Mouse (Mus musculus): ENCODE measurements around the gene Erich4. TPM values are rescaled to one million over a fixed set of nuclear protein-coding genes. Genes with fewer than 3 reads are reported as not detected.

Gene Erich4
- total and polyA plus RNA-seq, 2 experiments from 2014 or later, result 0.12 TPM; not detected in 1

DNA sequence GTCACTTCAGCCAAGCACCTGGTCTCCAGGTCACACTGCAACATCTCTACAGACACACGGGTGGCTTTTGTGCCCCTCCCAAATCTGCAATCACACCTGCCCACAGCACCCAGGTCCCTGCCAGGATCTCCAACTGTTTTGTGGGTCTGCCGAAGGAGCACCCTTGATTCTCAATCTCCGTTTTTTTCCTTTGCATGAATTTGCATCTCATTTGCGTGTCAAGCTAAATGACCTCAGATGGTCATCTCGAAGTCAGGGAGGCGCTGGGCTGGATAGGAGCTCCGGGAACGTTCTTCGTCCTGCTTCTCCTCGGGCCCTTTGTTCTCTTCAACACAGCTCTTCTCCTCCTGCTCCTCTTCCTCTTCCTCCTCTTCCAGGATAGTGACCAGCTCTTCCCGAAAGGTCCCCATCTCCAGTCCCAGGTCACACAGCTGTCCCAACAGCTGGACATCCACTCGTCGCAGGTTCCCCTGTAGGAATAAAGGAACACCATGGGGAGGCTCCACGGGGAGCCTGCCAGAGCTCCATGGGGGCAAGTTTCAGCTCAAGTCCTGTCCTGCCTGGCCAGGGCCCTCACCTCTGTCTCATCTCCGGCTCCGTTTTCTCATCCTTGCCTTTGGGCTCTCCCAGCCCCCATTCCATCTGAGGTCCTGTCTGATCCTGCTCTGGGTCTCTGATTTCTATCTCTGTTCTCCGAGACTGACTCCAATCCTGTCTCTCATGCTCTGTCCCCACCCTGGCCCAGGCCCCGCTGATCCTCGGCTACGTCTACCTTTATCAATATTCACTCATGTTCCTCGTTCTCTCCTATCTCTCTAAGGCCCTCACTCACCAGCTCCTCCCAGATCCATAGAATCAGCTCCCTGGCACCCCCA is 624 bp downstream of the Erich4 start:
- DNase-seq (ENCODE audit: low spot score) (no peak), ATAC-seq (ENCODE audit: insufficient read depth, low read depth) (no peak)
- H3K27ac ChIP-seq (ENCODE audit: low read depth), result no peak overlapping the region
- H3K4me3 ChIP-seq (ENCODE audit: low read depth, low read length), result no peak overlapping the region
- H3K27me3 ChIP-seq (ENCODE audit: control insufficient read depth, insufficient read depth, low read length), result no peaks in the 10 kb centered on the region
- WGBS, result 55% methylated on average over 21 of the region's 21 CpGs
- no peaks in the 10 kb centered on the region for H3K9me3 ChIP-seq (replicated peaks; ENCODE audit: control insufficient read depth, low read length)
- H3K36me3 ChIP-seq (replicated peaks; ENCODE audit: control insufficient read depth, insufficient read depth, low read length), result no peaks in the 10 kb centered on the region
- no peak overlapping the region for H3K9ac ChIP-seq (replicated peaks; ENCODE audit: low read depth, low read length)
- peaks cover 6% of the 10 kb centered on the region for H3K4me1 ChIP-seq (ENCODE audit: control insufficient read depth, insufficient read depth)
- no peak for TF ChIP-seq EP300 (IDR thresholded peaks at IDR 0.05; ENCODE audit: low read depth)
- no peak for TF ChIP-seq CTCF (IDR thresholded peaks at IDR 0.05; ENCODE audit: low read depth)
- no peak overlapping the region for H3K4me2 ChIP-seq (ENCODE audit: low read depth, low read length)

DNA sequence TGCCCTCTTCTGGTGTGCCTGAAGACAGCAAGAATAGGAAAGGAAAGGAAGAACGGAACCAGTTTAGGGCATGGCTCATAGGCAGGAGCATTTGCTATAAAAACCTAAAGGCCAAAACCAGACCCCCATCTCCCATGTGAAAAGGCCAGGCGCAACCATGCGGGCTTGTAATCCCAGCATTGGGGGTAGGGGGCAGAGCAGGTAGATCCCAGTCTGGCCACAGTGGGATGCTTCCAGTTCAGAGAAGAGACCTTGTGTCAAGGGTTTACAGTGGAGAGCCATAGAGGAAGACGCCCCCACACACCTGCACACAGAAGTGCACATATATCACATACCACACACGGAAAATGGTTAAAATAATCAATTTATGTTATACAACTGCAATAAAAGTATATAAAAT is 1.6 kb downstream of the Erich4 start:
- TF ChIP-seq CTCF (IDR thresholded peaks at IDR 0.05; ENCODE audit: low read depth), result no peak
- TF ChIP-seq EP300 (IDR thresholded peaks at IDR 0.05; ENCODE audit: low read depth), result no peak
- WGBS, result 86% methylated on average over 5 of the region's 5 CpGs
- Histone ChIP-seq H3K9me3 (replicated peaks; ENCODE audit: control insufficient read depth, low read length) (no peaks in the 10 kb centered on the region), H3K9ac (replicated peaks; ENCODE audit: low read depth, low read length) (no peak overlapping the region), H3K27me3 (ENCODE audit: control insufficient read depth, insufficient read depth, low read length) (no peaks in the 10 kb centered on the region), H3K27ac (ENCODE audit: low read depth) (no peak overlapping the region), H3K4me1 (ENCODE audit: control insufficient read depth, insufficient read depth) (no peaks in the 10 kb centered on the region; the same call in 1 of the 2 replicates), H3K4me3 (ENCODE audit: low read depth, low read length) (no peak overlapping the region), H3K36me3 (replicated peaks; ENCODE audit: control insufficient read depth, insufficient read depth, low read length) (no peaks in the 10 kb centered on the region), H3K4me2 (ENCODE audit: low read depth, low read length) (no peak overlapping the region)
- DNase-seq (ENCODE audit: low spot score) (no peak), ATAC-seq (ENCODE audit: insufficient read depth, low read depth) (no peak)

DNA sequence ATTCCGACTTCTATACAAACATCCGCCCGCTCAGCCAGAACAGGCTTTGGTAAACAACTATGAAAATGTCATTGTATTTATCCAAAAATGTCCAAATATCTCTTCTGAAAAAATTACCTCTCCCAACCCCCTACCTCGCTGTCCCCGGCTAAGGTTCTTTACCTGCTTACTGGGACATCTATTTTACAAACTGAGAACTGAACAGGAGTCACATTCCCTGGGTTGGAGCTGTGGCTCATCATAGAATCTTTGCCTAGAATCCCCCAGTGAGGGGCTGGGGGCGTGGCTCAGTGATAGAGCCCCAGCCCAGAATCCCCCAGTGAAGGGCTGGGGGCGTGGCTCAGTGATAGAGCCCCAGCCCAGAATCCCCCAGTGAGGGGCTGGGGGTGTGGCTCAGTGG is 4.2 kb downstream of the Erich4 start:
- Histone ChIP-seq H3K9me3 (replicated peaks; ENCODE audit: control insufficient read depth, low read length) (no peaks in the 10 kb centered on the region), H3K36me3 (replicated peaks; ENCODE audit: control insufficient read depth, insufficient read depth, low read length) (no peaks in the 10 kb centered on the region), H3K27ac (ENCODE audit: low read depth) (no peak overlapping the region), H3K4me3 (ENCODE audit: low read depth, low read length) (no peak overlapping the region), H3K27me3 (ENCODE audit: control insufficient read depth, insufficient read depth, low read length) (no peaks in the 10 kb centered on the region), H3K9ac (replicated peaks; ENCODE audit: low read depth, low read length) (no peak overlapping the region), H3K4me2 (ENCODE audit: low read depth, low read length) (no peak overlapping the region), H3K4me1 (ENCODE audit: control insufficient read depth, insufficient read depth) (no peaks in the 10 kb centered on the region)
- WGBS, result 43% methylated on average over 7 of the region's 7 CpGs
- DNase-seq (ENCODE audit: low spot score) (no peak), ATAC-seq (ENCODE audit: insufficient read depth, low read depth) (no peak)
- TF ChIP-seq EP300 (IDR thresholded peaks at IDR 0.05; ENCODE audit: low read depth), result no peak
- no peak for TF ChIP-seq CTCF (IDR thresholded peaks at IDR 0.05; ENCODE audit: low read depth)

DNA sequence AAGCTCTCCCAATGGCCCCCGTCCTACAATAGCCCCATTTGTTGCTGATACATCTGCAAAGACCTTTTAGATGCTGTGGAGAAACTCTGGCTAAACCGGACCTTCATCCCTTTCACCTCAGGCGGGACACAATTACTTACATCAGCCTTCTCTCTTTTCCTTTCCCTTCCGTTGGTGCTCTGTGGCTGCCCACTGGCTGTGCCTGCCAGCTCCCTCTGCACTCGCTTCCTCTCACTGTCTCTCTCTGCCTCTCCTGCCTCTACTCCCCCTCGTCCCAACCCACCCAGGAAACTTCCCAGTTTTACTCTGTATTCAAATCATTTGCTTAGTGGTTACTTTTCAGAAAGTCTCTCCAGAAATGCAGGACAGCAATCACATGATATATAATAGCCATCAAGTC is 5.6 kb downstream of the Erich4 start:
- no peak for DNase-seq (ENCODE audit: low spot score)
- Histone ChIP-seq H3K4me3 (ENCODE audit: low read depth, low read length) (no peak overlapping the region), H3K27me3 (ENCODE audit: control insufficient read depth, insufficient read depth, low read length) (no peaks in the 10 kb centered on the region), H3K9me3 (replicated peaks; ENCODE audit: control insufficient read depth, low read length) (no peaks in the 10 kb centered on the region), H3K4me2 (ENCODE audit: low read depth, low read length) (no peak overlapping the region), H3K4me1 (ENCODE audit: control insufficient read depth, insufficient read depth) (no peaks in the 10 kb centered on the region), H3K9ac (replicated peaks; ENCODE audit: low read depth, low read length) (no peak overlapping the region), H3K36me3 (replicated peaks; ENCODE audit: control insufficient read depth, insufficient read depth, low read length) (no peaks in the 10 kb centered on the region), H3K27ac (ENCODE audit: low read depth) (no peak overlapping the region)
- no peak for TF ChIP-seq EP300 (IDR thresholded peaks at IDR 0.05; ENCODE audit: low read depth)
- no peak for TF ChIP-seq CTCF (IDR thresholded peaks at IDR 0.05; ENCODE audit: low read depth)
- no peak for ATAC-seq (ENCODE audit: insufficient read depth, low read depth)
- 29% methylated on average over 6 of the region's 6 CpGs for WGBS

DNA sequence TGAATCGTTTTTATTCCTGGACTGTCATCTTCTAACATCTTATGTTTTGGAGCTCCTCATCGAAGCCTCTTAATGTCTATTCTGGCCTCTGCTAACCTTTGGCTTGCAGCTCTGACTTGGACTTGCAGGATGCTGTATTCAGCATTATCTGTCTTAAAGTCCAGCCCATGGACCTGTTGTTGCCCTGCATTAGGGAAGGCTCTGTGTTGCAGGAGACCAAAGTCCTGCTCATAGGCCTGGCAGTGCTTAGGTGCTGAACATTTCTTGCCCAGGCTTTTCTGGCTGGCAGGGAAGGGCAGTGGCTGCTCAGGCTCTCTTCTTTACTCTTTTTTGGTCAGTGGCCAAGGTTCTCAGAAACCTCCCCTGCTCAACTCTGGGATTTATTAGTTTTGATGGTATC is 8.5 kb downstream of the Erich4 start:
- Histone ChIP-seq H3K4me1 (ENCODE audit: control insufficient read depth, insufficient read depth) (no peaks in the 10 kb centered on the region), H3K36me3 (replicated peaks; ENCODE audit: control insufficient read depth, insufficient read depth, low read length) (no peaks in the 10 kb centered on the region), H3K9ac (replicated peaks; ENCODE audit: low read depth, low read length) (no peak overlapping the region), H3K27me3 (ENCODE audit: control insufficient read depth, insufficient read depth, low read length) (no peaks in the 10 kb centered on the region), H3K4me3 (ENCODE audit: low read depth, low read length) (no peak overlapping the region), H3K9me3 (replicated peaks; ENCODE audit: control insufficient read depth, low read length) (no peaks in the 10 kb centered on the region), H3K4me2 (ENCODE audit: low read depth, low read length) (no peak overlapping the region), H3K27ac (ENCODE audit: low read depth) (no peak overlapping the region)
- DNase-seq (ENCODE audit: low spot score) (no peak), ATAC-seq (ENCODE audit: insufficient read depth, low read depth) (no peak)
- 60% methylated on average over 2 of the region's 2 CpGs for WGBS
- no peak for TF ChIP-seq EP300 (IDR thresholded peaks at IDR 0.05; ENCODE audit: low read depth)
- TF ChIP-seq CTCF (IDR thresholded peaks at IDR 0.05; ENCODE audit: low read depth), result no peak

Data from heart, postnatal 0 days (tissue).